Mouse (Mus musculus): ENCODE data around the gene Gmds. TPM values are rescaled to one million over a fixed set of nuclear protein-coding genes. Genes with fewer than 3 reads are reported as not detected.

Gene Gmds
- total RNA-seq, 2 experiments from 2014 or later = 8.5 to 11.5 TPM

DNA sequence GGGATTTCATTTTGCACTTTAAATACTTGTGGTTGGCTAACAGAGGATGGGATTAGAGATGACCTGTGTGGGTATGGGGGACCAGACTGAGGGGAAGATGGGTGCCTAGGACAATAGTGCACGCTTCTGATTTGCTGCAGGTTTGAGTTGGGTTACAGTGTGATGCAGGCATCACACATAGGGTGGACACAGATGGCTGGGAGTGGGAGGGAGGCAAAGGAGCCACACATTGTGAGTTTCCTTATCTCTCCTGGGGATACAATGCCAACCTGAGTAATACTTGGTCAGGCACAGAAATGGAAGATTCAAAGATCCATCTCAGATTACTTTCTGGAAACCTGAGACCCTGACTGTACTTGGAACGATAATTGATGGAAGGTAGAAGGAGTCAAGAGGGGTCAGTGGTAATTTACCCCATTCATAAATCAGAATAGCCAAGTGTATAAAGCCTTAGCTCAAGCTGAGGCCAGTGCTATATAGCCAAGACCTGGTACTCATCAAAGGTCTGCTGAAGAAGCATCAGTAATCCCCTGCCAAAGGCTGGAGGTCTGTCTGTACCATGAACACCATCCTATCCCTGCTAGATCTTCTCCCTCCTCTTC lies 445.5 kb downstream of the Gmds start:
- no peak for DNase-seq (ENCODE audit: low spot score in 2 of 2)

DNA sequence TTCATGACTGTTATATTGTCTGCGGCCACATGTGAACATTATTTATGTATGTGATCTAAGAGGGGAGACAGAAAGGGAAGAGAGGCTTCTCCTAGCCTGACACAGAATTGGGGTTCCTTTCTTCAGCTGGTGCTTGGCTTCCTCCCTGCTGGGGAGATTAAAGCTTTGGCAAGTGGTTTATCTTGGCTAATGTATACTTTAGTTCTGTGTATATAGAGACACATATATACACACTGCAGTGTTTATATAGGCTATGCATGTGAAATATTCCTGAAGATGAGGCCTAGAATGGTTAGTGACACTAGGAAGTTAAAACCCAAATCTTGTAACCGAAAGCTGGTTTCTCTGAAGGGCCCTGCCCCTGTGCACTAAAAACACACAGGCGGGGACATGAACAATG lies 450.0 kb downstream of the Gmds start:
- DNase-seq (ENCODE audit: low spot score in 2 of 2) = no peak

DNA sequence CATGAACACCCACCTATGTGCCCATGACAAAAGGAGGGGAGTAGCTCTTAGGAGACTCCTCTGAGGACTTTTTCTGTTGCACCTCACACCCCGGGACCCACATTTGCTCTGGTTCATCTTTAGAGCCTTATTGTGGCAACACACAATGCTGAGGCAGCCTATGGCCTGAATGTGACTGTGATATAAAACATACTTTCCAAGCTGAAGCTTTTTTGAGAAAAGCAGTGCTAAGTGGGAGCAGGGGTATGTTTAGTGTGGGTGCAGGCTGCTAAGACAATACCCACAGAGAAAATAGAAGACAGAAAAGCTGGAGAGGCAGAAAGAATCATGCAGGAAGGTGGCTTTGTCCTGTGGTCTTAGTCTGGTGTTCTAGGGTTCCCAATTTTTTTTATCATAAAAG lies 452.8 kb downstream of the Gmds start:
- no peak for DNase-seq (ENCODE audit: low spot score in 2 of 2)

DNA sequence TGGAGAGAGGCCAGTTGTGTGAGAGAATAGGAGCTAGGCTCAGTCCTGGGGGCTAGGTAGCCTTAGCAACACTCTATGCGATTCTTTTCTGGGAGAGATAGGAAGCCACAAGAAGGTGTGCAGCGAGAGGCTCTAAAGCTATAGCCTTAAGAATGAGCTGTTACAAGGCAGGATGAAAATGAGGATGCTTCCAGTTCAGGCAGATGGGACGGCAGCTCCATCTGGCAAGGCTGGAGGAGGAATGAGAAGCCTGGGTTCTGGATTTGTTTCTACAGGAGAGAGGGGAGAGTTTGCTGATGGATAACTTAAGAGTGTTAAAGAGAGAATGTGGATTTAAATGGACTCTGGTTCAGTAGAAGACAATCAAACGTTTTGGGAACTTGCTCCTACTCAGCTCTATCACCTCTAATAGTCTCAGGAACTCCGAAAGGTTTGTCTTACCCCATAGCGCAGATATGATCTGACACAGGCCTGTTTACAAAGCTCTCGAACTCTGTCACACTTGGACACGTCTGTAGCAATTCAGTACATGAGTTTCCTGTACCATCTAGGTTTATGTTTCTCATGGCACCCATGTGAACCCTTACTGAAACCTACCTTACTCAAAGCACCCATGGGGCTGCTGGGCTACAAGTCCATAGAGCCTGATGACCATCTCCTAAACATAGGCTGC lies 459.6 kb downstream of the Gmds start:
- no peak for DNase-seq (ENCODE audit: low spot score in 2 of 2)

DNA sequence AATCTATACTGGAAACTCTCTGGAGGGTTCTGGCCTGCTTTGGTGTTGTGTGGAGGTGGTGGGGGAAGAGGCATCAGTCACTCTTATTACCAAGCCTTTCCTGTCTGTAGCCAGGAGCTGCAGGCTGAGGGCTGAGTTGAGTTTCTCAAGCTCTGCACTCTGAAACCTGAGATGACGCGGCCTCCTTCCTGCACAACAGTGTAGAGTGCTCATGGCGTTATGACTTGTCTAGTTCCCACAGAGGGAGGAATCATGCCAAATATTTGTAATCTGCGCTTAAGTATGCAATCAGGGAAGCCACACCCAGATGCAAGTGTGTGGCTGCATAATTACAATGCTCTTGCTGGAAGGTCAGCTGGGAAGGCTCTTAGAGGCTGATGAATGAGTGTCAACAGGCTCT lies 461.5 kb downstream of the Gmds start:
- no peak for DNase-seq (ENCODE audit: low spot score in 2 of 2)

DNA sequence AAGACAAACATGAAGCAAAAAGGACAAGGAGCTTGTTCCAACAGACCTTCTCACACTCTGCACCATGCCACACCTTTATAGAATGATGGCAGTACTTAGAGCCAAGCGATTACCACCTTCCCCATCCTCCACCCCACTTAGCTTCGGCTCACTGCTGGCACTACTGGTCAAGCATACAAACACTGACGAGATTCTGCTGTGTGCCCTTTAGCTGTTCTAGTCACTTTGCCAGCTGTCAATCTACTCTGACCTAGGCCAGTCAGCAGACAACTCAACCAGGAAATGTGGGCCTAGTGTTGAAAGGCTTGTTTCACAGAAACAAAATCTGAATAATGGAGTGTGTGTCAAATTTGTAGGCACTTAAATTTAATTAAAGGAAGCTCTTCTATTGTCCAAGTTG lies 464.1 kb downstream of the Gmds start:
- no peak for DNase-seq (ENCODE audit: low spot score in 2 of 2)

DNA sequence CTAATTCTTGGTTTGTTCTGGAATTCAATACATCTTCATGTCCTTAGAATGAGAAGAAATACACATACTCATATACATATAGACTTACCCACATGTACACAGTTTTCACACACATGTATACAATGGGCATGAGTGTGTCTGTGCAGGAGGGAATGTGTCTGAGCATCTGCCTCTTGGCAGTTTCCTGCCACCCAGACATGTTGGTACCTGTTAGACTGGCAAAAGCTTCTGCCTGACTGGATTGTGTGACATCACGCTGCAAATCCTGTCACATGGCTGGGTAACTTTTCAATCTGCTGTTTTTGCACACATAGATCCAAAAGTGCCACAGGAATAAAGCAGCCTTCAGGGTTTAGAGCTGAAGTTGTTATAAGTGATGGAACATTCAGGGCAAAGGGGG lies 465.3 kb downstream of the Gmds start:
- no peak for DNase-seq (ENCODE audit: low spot score in 2 of 2)

DNA sequence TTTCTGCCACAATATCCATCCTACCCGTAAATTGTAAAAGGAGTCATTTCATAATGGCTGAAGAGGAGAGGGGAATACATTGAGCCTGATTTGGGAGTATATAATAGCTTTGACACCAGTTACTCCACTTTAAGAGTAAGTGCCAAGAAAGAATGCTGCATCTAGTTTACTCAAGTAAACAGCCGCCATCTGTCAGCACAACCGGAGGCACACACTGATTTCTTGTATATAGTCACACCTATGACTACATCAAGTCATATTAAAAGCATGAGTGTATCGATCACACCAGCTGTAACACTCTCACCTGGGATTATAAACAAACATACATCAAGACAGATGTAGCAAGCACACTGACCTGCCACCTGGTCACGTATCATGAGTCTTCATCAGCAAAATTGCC lies 473.8 kb downstream of the Gmds start:
- DNase-seq (ENCODE audit: low spot score in 2 of 2) = no peak

DNA sequence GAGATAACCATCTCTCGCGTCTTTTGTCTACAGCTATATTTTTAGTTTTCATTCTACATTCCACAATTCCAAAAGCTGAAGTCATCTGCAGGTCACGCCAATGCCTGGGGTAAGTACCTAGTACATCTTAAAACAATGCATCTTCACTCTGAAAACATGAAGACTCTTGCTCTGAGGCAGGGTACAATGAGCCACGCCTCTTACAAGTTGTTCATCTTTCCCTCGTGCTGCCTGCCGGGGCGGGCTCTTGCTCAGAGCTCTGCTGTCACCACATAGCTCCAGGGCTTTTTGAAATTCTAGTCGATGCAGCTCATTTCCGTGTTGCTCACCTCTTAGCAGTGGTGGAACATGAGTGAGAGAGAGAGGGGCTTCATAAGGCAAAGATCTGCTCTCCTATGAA lies 475.1 kb downstream of the Gmds start:
- DNase-seq (ENCODE audit: low spot score in 2 of 2) = no peak

DNA sequence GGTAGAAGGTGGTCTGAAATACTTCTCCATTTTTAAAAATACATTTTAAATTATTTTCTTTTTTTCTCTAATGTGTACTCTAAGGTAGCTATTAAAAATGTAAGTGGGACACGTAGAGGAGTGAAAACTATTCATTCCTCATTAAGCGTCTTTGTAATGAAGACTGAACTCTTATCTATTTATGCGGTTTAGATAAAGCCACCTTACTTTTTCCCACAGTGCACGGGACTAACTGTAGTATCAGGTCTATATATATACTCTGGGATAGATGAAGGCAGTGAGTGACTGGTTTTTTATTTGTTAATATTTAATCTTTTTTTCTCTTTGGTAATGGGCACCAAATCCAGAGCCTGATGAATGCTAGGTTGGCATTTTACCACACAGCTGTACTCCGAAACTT lies 478.3 kb downstream of the Gmds start:
- DNase-seq (ENCODE audit: low spot score in 2 of 2) = no peak

DNA sequence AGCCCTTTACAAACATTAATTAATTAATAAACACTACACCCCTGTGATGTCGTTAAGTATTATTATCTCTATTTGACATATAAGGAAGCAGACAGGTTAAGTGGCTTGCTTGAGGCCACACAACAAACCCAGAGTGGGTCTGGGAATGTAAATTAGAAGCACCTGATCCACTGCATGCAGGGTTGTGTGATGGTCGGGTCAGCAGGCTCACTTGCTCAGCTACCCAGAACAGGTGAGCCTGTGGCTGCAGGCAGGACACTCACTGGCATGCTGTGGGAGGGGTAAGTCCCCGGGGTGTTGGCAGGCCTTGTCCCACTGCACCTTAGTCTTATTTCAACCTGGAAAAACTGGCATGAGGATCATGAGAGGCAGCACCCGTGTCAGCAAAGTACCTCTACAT lies 484.5 kb downstream of the Gmds start:
- DNase-seq (ENCODE audit: low spot score in 2 of 2) = no peak

DNA sequence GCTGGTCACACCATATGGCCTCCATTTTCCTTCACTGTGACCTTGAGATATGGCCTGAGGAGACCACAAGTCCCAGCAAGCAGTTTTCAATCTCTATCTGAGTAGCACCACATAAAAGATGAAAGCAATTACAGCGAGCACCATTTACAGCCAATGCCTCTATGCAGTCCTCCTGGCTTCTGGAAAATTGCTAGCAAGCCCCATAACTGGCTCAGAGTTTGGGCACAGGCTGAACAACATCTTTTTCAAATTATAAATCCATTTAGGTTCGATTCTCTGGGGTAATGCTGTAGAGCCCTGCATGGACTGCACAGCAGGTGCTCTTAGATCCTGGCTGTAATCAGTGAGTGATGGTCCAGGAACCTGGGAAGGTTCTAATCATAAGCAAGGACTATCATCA lies 485.0 kb downstream of the Gmds start:
- no peak for DNase-seq (ENCODE audit: low spot score in 2 of 2)

DNA sequence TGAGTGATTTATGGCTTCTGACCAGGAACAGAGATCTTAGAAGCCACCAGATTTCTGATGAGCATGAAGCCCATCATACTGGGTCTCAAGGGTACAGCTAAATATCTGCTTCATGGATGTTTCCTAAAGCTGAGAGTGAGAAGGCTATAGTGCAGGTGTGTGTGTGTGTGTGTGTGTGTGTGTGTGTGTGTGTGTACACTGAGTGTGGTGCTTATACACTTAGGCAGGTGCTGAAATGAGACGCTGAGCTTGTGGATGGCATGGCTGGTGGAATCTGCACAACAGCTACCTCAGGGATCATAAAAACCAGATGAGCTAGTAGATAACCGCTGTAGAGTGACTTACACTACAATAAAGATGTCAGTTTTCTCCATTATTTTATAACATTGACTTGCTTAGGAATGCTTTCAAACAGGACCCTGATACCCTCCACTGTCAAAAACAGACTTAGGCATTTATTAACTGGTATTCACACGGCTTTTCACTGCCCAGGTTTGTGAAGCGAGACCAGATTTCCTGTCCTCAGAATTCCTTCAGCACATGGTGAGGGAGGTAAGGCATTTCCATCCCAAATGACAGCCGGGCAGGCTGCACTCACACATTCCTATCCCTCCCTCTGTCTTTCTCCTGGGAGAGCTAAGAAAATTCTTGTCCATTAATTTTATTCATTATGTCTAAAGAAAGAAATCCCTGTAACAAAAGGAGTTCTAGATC lies 489.1 kb downstream of the Gmds start:
- no peak for DNase-seq (ENCODE audit: low spot score in 2 of 2)

DNA sequence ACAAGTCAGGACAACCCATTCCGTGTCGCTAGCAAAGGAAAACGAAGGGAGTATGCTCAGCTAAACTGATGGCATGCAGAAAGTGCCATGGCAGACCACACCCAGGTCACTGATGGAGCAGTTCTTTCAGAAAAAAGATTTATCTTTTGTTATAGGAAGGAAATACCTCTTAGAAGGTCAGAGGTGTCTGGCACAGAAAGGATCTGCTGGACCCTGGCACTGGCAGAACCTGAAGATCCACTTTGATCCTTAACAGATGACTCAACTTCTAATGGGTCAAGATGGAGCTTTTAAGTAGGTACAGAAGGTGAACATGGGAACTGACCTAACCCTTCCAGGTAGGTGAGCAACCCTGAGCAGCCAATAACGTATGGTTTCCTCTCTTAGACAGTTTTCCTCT lies 502.7 kb downstream of the Gmds start:
- DNase-seq (ENCODE audit: low spot score in 2 of 2) = no peak

DNA sequence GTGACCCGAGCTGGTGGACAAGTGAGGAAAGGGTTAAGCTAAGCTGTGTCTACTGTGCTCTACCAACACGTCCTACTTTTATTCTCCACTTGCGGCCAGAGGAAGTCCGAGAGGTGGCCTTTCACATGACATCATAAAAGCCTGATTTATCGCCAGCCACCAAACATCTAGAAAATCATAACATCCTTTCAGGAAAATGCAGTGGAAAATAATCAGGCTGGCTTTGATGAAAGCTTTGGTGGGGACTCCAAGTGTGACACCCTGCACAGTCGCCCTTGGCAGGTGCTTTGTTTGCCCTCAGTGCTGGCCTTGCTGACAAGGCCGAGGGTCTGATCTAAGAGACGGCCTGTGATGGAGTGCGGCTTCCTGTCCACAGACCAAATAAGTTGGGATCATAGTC lies 508.2 kb downstream of the Gmds start:
- no peak for DNase-seq (ENCODE audit: low spot score in 2 of 2)

DNA sequence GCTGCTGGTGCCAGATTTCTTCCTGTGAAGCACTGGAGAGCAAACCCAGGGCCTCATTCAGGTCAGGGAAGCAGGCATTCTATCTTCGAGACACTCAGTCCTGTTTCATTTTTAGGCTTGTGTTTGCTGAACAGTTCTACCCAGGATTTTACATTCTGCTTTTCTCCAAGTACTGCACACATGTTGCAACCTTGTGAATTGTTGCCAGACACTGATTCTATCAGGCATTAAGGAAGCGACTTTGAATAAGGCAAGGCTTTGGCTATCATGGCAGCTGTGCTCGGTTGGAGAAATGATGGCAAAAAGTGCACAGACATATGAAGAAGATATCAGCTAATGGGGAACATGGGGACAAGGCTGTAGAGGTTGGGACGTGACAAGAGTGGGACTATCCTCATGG lies 510.1 kb downstream of the Gmds start:
- DNase-seq (ENCODE audit: low spot score in 2 of 2) = no peak

DNA sequence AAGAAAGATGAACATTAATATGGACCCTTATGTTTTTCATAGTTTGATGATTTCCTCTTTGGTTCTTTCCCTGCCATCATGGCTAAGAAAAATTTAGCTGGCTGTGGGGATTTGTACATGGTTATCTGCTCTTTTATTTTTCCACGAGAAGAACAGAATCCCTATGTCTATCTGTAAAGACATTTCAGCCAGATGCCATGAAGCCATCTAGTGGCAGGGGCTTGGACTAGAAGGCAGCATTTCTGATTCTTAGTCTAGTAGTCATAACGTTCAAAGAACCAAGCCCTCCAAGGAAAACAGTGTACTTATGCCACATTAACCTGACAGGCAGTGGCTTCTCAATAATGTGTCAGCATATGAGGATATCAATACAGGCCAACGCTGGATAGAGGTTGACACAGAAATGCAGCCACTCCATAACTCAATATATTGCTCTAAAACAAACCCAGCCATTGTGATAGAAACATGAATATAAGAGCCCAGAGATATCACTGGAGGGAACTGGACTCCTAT lies 510.7 kb downstream of the Gmds start:
- no peak for DNase-seq (ENCODE audit: low spot score in 2 of 2)

DNA sequence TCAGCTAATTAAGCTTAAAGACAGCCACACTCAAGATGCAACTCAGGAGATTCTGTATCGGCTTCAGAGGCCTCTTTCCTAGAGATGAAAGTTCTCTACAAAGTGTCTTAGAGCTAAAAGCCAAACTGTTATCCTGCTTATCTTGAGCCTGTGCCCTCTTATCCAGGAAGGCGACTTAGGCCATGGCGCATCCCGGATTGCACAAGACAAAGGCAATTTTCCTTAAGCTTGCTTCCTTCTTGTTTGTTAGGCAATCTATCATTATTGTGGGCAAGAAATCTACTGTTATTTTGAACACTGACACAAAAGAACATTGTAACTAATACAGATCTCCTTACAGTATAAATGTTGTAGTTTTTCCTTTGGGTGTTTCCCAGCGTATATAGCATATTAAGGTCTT lies 511.4 kb downstream of the Gmds start:
- no peak for DNase-seq (ENCODE audit: low spot score in 2 of 2)

DNA sequence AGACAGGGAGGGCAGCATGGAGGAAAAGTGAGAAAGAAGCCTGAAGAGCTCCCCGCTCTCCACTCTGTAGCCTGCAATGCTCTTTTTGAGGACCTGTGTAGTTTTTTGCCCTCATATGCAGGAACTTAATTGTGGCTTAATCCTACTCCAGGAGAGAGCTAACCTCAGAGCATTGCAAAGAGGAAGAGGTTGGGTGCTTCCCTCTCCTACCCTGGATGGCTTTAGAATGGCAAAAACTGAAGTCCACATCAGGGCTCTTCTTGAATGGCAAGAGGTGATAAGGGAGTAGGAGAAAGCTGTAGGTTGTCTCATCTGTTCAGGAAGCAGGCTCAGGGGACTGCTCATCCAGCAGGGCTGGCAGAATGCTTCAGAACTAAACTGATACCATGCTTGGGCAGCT lies 513.4 kb downstream of the Gmds start:
- no peak for DNase-seq (ENCODE audit: low spot score in 2 of 2)

DNA sequence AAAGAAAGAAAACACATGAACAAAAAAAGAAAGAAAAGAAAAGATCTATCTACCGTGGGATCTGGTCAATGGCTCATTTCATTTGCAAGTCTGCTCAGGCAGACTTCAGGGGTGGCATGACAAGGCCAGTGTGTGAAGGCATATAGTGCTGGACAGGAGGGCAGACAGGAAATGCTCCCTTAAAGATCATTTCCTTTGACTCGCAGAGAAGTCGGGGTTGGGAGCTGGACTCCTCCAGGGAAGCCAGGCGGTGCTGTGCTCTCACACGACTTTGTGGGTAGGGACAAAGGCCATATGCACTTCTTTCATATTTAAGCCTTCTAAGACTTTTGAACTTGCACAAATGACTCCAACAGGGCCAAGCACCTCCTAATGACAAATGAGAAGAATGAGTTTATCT lies 515.2 kb downstream of the Gmds start:
- no peak for DNase-seq (ENCODE audit: low spot score in 2 of 2)

DNA sequence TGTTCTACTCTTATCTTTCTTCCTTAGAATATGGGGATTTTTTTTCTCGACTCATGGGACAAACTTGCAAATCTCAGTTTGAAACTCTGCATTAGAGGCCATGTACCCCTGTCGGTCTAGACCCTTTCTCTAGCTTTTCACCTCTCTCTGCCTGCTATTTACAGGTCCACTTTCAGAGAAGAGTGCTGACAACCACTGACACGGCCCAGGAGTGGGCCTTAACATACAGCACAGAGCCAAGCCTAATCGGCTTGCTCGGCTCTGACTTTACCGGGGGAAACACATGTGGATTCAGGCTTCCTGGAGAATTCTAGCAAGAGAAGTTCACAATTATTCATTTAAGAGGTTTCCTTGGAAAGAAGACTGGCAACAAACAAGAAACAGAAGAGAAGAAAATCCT lies 517.5 kb downstream of the Gmds start:
- DNase-seq (ENCODE audit: low spot score in 2 of 2) = no peak

DNA sequence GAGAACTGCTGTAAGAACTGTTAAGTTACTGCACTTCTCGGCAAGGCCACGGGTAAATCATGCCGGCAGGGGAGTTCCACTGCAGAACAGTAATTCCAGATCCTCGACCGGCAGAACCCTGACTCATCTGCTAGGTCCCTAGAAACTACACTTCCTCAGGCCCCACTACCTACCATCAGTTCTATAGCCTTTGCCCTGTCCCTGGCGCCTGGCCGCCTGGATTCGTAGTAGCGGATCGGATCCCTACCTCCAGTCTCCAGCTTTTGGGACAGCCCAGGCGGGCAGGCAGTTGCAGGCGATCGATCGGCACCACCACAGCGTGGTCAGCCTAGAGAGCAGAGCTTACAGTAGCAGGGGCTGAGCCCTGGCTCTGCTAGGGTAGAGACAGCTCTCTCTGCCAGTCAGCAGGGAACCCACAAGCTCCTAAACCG lies 517.9 kb downstream of the Gmds start:
- peak in 1 of 2 experiments; percentile 19 for DNase-seq (ENCODE audit: low spot score in 2 of 2)

Data from adrenal gland, postnatal 4 days (tissue).